Mouse (Mus musculus) liver, embryonic 15.5 days (tissue): Measurements from ENCODE around the gene Stmn3. TPM values are rescaled to one million over a fixed set of nuclear protein-coding genes. Genes with fewer than 3 reads are reported as not detected.
A peak's percentile ranks its signal among the peaks of the same experiment; 100 is the strongest.

ENCODE experiments used
- ATAC-seq: fragments of 200-750 bp; cut with Nextera tagmentation; 2 replicates; pipeline ENCODE4 v1.8.0; 2017; ENCODE audit warnings: moderate number of reproducible peaks, mild to moderate bottlenecking, moderate library complexity; ENCODE audit not compliant: insufficient read depth
- H3K27ac ChIP-seq: fragments of 300-500 bp; sonication (generic); replicated peaks from 2 replicates; pipeline ENCODE4 v1.5.1; 2015; ENCODE audit warnings: mild to moderate bottlenecking, inconsistent platforms
- H3K27me3 ChIP-seq: fragments of 300-500 bp; sonication (generic); 2 replicates; pipeline ENCODE4 v1.6.1; 2015; ENCODE audit warnings: mild to moderate bottlenecking, inconsistent platforms
- H3K36me3 ChIP-seq: fragments of 300-500 bp; sonication (generic); replicated peaks from 2 replicates; pipeline ENCODE4 v1.6.1; 2015; ENCODE audit warnings: moderate library complexity, mild to moderate bottlenecking, inconsistent platforms
- H3K4me1 ChIP-seq: fragments of 300-500 bp; sonication (generic); replicated peaks from 2 replicates; pipeline ENCODE4 v1.6.1; 2015; ENCODE audit warnings: inconsistent platforms
- H3K4me2 ChIP-seq: fragments of 300-500 bp; sonication (generic); 2 replicates; pipeline ENCODE4 v1.6.1; 2015; ENCODE audit warnings: moderate library complexity, mild to moderate bottlenecking, inconsistent platforms
- H3K4me3 ChIP-seq: fragments of 300-500 bp; sonication (generic); replicated peaks from 2 replicates; pipeline ENCODE4 v1.5.1; 2015; ENCODE audit warnings: mild to moderate bottlenecking, inconsistent platforms
- H3K9ac ChIP-seq: fragments of 300-500 bp; sonication (generic); 2 replicates; pipeline ENCODE4 v1.6.1; 2015; ENCODE audit warnings: moderate library complexity, mild to moderate bottlenecking, inconsistent platforms
- H3K9me3 ChIP-seq: fragments of 300-500 bp; sonication (generic); replicated peaks from 2 replicates; pipeline ENCODE4 v1.6.1; 2016; ENCODE audit warnings: inconsistent platforms
- WGBS: fragments of 180-500 bp; shearing (Covaris S2); methylation state at CpG from one replicate; pipeline ENCODE4 v1.1.7; 2015; ENCODE audit warnings: mixed read lengths; ENCODE audit not compliant: insufficient replicate concordance; 5-methylcytosine and 5-hydroxymethylcytosine counted together
- polyA plus RNA-seq: library from polyadenylated mRNA; unstranded; fragments of >200 nt; fragmentation: Nextera tagmentation; extraction: Ambion mirVana; gene quantifications from 2 replicates; pipeline ENCODE4 v1.2.1, GENCODE M21; 2015

Gene Stmn3
- polyA plus RNA-seq = 0.30 and 0.39 TPM in 2 replicates

DNA sequence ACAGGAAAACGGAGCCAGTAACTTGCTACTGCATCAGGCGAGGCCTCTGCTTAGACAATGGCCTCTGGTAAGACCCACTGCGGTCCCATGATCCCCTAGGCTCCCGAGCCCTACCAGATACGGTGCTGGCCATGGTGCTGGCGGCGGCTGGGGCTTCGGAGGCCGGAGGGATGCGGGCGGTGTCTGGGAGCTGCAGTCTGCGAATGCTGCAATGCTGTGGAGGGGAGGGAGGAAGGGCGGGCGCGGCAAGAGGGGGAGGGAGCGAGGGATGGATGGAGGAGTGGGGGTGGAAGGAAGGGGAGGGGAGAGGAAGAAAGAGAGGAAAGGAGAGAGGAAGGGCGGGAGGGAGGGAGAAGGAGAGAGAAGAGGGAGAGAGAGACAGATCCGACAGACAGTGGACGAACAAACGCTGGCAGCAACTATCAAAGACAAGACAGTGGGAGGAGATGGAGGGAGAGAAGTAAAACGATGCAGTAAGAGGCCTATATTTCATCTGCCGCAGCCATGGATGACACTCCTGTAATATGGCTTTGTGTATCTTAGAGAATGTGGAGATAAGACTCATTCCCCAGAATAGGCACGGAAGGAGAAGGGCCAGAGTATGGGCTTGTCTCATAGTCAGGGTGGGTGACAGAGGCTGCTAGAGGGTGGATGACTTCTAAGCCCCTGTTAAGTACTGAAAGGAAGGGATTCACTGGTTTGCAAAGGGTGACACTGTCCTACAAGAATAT, at the start of gene Stmn3:
TSS of gene Stmn3 (minus strand) at position 421 of the 731 bp plus-strand sequence.
- no peaks in the 10 kb centered on the region for H3K9me3 ChIP-seq
- H3K36me3 ChIP-seq = no peaks in the 10 kb centered on the region
- no peak within 1 kb of the TSS for H3K27ac ChIP-seq
- ATAC-seq = no peak
- 5% methylated on average over 23 of the region's 23 CpGs for WGBS
- H3K9ac ChIP-seq = no peak within 1 kb of the TSS
- H3K27me3 ChIP-seq = peaks cover 86% of the 10 kb centered on the region
- no peak within 1 kb of the TSS; the same call in none of the 2 replicates for H3K4me2 ChIP-seq
- peaks cover 9% of the 10 kb centered on the region for H3K4me1 ChIP-seq
- H3K4me3 ChIP-seq = 0 out of 2 replicates have a peak within 1 kb of the TSS, but pooled peaks have one; percentile 4

DNA sequence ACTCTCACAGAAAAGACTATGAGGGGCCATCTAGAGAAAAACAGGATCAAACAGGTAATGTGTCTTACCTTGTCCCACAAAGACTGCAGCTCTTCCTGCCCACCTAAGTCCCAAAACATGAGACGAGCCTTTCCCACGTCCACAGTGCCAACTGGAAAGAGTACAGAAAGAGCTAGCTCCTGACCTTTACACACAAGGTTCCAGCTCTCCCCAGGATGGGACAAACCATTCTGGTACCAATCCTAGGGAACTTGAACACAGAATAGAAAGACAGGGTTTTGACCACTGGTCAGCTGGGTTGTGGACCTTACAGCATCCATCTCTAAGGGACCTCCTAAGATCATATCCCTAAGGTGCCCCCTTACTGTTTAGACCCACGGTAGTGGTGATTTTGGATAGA, 49.6 kb upstream of the Stmn3 start:
- H3K4me1 ChIP-seq = peaks cover 48% of the 10 kb centered on the region

DNA sequence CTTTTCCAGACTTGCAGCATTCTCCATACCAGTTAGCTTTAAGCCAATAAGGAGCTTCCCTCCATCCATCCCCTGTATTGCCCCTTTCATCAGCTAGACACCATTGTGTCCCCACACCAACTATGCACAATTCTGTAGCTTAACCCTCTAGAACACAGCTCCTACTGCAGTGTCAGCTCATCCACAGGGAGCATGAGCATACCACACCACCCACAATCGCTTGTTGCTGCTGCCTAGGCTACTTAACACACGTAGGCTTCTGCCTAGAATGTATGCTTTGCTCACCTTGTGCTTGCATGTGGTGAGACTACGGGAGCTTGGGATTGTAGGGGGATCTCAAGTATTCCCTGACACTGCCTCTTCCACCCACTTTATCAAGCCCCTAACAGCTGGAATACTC, 42.5 kb upstream of the Stmn3 start:
- no peaks in the 10 kb centered on the region for H3K27me3 ChIP-seq
- no peak overlapping the region for H3K9ac ChIP-seq
- no peak overlapping the region for H3K27ac ChIP-seq
- H3K36me3 ChIP-seq = peaks cover 97% of the 10 kb centered on the region
- no peak for ATAC-seq
- no peaks in the 10 kb centered on the region for H3K4me1 ChIP-seq
- H3K4me3 ChIP-seq = no peak overlapping the region
- 75% methylated on average over 3 of the region's 3 CpGs for WGBS
- no peaks in the 10 kb centered on the region for H3K9me3 ChIP-seq
- no peak overlapping the region for H3K4me2 ChIP-seq

More for the DNA sequence above, 49.6 kb upstream of the Stmn3 start:
- no peak overlapping the region for H3K27ac ChIP-seq
- H3K9me3 ChIP-seq = no peaks in the 10 kb centered on the region
- H3K4me3 ChIP-seq = peak overlapping the region; percentile 78
- whole genome bisulfite sequencing = 67% methylated on average over 3 of the region's 3 CpGs
- H3K27me3 ChIP-seq = no peaks in the 10 kb centered on the region
- H3K4me2 ChIP-seq = peak overlapping the region; percentile 97
- peaks cover 44% of the 10 kb centered on the region for H3K36me3 ChIP-seq
- ATAC-seq = no peak
- H3K9ac ChIP-seq = peak overlapping the region; percentile 90; the same call in 1 of the 2 replicates

DNA sequence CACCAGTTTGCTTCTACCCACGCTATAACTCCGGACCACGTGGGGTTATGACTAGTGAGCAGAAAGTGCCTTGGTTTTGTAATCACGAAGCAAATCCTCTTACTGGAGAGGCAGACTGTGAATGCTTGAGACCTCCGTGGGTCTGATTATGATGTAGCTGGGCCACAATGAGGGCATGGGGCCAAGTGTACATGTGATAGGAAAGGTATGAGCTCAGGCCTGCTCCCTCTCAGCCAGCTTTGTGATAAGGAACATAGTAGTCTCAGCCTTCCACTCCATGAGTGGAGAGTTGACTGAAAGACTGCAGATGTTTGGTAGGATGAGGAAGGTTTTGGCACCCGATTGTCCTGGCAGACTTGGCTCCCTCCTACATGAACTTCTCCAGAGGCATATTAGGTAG, 28.5 kb upstream of the Stmn3 start:
- H3K4me1 ChIP-seq = no peaks in the 10 kb centered on the region
- H3K4me3 ChIP-seq = no peak overlapping the region
- H3K27me3 ChIP-seq = no peaks in the 10 kb centered on the region
- H3K9me3 ChIP-seq = no peaks in the 10 kb centered on the region
- no peak overlapping the region for H3K4me2 ChIP-seq
- H3K9ac ChIP-seq = no peak overlapping the region
- 77% methylated on average over 6 of the region's 6 CpGs for WGBS
- ATAC-seq = no peak
- H3K36me3 ChIP-seq = peaks cover 83% of the 10 kb centered on the region
- H3K27ac ChIP-seq = no peak overlapping the region

DNA sequence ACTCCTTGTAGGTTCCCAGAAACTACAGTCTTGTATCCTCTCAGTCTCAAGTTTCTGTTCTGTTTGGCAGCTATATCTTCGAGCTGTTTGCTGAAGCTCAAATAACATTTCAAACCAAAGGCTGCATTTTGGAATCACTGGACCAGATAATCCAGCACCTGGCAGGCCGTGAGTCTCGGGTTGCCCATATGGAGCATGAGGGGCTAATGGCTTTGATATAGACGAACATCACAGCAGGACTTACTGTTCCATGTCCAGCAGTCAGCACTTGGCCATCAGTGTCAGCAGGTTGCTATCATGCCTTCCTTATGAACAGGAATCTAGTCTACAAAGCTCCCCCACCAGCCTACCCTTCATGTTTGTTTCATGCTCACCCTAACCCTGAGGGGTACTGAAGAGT, 26.1 kb upstream of the Stmn3 start:
- no peaks in the 10 kb centered on the region for H3K9me3 ChIP-seq
- H3K4me3 ChIP-seq = no peak overlapping the region
- no peak overlapping the region for H3K27ac ChIP-seq
- no peak for ATAC-seq
- H3K4me1 ChIP-seq = no peaks in the 10 kb centered on the region
- peaks cover 83% of the 10 kb centered on the region for H3K36me3 ChIP-seq
- H3K9ac ChIP-seq = no peak overlapping the region
- H3K27me3 ChIP-seq = no peaks in the 10 kb centered on the region
- WGBS = 81% methylated on average over 4 of the region's 4 CpGs
- no peak overlapping the region for H3K4me2 ChIP-seq

DNA sequence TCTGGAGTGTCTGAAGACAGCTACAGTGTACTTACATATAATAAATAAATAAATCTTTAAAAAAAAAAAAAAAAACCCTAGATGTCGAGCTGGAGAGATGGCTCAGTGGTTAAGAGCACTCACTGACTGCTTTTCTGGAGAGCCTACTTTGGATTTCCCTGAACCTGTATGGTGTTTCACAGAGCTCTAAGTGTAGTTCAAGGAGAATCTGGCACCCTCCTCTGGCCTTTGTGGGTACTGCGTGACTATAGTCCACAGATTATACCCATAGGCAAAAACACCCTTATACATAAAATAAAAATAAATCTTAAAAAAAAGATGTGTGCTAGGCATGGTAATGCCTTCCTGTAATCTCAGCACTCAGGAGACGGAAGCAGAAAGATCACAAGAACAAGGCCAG, 19.7 kb upstream of the Stmn3 start:
- H3K9ac ChIP-seq = no peak overlapping the region
- WGBS = 45% methylated on average over 3 of the region's 3 CpGs
- no peak overlapping the region for H3K4me3 ChIP-seq

DNA sequence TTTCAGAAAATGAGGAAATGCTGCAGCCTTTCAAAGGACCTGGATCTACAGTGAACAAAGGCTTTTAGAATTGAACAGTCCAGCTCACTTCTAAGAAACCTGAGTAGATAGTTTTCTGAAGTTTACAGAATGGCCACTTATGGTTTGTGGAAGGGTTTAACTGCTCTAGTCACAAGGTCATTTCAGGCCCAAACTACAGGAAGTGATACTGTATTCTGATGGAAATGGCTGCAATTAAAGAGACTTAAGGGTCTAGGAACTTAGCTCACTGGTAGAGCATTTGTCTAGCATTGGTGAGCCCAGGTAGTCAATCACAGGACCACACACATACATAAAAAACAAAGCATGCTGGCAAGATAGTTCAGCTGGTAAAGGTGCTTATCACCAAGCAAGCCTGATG, 18.2 kb upstream of the Stmn3 start:
- H3K9me3 ChIP-seq = no peaks in the 10 kb centered on the region
- H3K36me3 ChIP-seq = peaks cover 85% of the 10 kb centered on the region
- no peak for ATAC-seq
- H3K4me1 ChIP-seq = no peaks in the 10 kb centered on the region
- H3K4me3 ChIP-seq = no peak overlapping the region
- H3K4me2 ChIP-seq = no peak overlapping the region
- H3K9ac ChIP-seq = no peak overlapping the region
- no peaks in the 10 kb centered on the region for H3K27me3 ChIP-seq
- no peak overlapping the region for H3K27ac ChIP-seq

More for the DNA sequence above, 19.7 kb upstream of the Stmn3 start:
- Histone ChIP-seq H3K36me3 (peaks cover 84% of the 10 kb centered on the region), H3K27ac (no peak overlapping the region), H3K4me2 (no peak overlapping the region), H3K9me3 (no peaks in the 10 kb centered on the region), H3K27me3 (no peaks in the 10 kb centered on the region), H3K4me1 (no peaks in the 10 kb centered on the region)
- ATAC-seq = peak; percentile 58

DNA sequence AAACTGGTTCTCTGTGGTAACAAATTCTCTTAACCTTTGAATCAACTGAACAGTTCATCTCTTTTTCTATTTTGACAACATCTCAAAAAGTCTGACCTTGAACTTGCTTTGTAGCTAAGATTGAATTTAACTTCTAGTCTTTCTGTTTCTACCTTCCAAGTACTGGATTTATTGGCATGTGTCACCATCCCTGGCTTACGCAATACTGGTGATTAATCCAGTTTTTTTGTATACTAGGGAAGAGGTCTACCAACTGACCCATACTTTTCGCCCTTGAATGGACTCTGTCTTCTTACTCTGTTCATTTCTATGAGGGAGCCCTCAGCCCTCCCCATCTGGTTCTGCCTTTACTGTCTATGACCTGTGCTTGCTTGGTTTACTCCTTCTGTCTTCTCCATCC, 11.8 kb upstream of the Stmn3 start:
- Histone ChIP-seq H3K27me3 (no peaks in the 10 kb centered on the region), H3K27ac (no peak overlapping the region), H3K4me3 (no peak overlapping the region), H3K4me2 (no peak overlapping the region), H3K9me3 (no peaks in the 10 kb centered on the region), H3K36me3 (peaks cover 93% of the 10 kb centered on the region), H3K4me1 (no peaks in the 10 kb centered on the region), H3K9ac (no peak overlapping the region)
- ATAC-seq = no peak
- WGBS = 73% methylated on average over 2 of the region's 2 CpGs

DNA sequence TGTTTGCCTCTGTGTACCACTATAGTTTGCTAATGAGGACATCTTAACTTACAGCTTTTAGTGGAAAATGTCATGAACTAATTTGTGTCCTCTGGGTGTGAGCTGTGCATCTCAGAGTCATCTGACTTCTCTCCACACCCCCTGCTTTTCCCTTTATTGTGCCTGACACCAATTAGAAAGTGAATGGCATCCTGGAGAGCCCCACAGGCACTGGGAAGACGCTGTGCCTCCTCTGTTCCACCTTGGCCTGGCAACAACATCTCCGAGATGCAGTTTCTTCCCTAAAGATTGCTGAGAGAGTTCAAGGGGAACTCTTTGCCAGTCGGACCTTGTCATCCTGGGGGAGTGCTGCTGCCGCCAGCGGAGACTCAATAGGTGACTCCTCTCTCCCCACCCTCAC, 7.8 kb upstream of the Stmn3 start:
- peaks cover 20% of the 10 kb centered on the region for H3K4me1 ChIP-seq
- no peak overlapping the region for H3K4me3 ChIP-seq
- peaks cover 61% of the 10 kb centered on the region for H3K36me3 ChIP-seq
- 69% methylated on average over 5 of the region's 5 CpGs for WGBS
- H3K9ac ChIP-seq = no peak overlapping the region
- H3K27me3 ChIP-seq = peaks cover 15% of the 10 kb centered on the region
- H3K27ac ChIP-seq = no peak overlapping the region
- H3K9me3 ChIP-seq = no peaks in the 10 kb centered on the region
- no peak overlapping the region for H3K4me2 ChIP-seq
- no peak for ATAC-seq

DNA sequence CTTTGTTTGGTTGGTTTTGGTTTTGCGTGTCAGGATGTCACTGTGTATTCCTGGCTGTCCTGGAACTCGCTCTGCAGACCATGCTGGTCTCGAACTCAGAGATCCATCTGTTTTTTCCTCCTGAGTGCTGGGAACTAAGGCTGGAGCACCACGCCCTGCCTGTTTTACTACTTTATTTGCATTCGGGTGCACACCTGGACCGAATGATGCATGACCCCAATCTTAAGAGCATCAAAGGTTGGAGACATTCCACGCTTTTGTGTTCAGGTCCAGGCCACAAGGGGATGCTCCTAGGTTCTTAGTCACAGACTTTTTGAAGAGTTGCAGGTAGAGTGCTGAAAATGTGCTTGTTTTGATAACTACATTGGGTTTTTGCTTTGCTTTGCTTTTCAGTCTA, 5.8 kb upstream of the Stmn3 start:
- H3K4me1 ChIP-seq = peaks cover 20% of the 10 kb centered on the region
- H3K27ac ChIP-seq = peak overlapping the region; percentile 96
- 13% methylated on average over 7 of the region's 7 CpGs for WGBS
- peak overlapping the region; percentile 80 for H3K4me2 ChIP-seq
- H3K4me3 ChIP-seq = peak overlapping the region; percentile 80
- 0 out of 2 replicates have a peak, but pooled peaks have one; percentile 4 for ATAC-seq
- peaks cover 36% of the 10 kb centered on the region for H3K27me3 ChIP-seq
- peak overlapping the region; percentile 63 for H3K9ac ChIP-seq
- peaks cover 43% of the 10 kb centered on the region for H3K36me3 ChIP-seq
- no peaks in the 10 kb centered on the region for H3K9me3 ChIP-seq

DNA sequence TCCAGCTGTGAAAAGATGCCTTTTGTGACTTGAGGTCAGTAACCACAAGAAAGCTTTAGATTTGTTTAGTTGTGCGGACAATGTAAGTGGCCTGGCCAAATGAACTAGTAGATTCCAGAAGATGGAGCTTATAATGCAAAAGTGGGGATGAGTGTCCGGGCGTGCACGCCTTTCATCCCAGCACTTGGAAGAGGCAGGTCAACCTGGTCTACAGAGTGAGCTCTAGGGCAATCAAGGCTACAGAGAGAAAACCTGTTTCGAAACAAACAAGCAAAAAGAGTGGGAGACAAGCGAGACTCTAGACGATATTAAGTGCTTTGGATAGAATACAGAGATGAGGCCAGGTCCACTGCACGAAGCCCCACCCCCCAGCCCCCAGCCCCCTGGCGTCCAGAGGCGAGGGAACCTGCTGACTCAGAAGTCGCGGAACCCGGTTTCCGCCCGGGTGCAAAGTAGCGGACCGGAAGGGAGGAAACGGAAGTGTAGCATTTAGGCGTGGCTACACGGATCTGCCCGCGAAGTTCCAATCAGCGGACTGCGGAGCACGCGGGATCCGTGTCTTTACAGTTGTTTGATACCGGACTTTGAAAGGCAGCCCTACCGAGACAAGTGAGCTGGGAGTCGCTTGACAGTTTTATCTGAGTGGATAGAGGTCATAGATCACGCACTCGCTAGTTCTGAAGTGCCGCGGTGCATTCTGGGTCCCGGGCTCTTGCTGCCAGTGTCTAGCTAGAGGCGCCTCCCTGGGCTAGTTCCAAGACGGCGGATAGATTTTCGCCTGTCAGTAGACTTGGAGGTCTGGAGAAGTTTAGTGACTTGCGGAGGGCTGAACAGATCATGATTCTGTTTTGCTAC, 5.2 kb upstream of the Stmn3 start, which contains the start of gene Rtel1:
TSS of gene Rtel1 (plus strand) at position 492 of the 855 bp plus-strand sequence.
- Histone ChIP-seq H3K27me3 (peaks cover 42% of the 10 kb centered on the region), H3K4me1 (peaks cover 20% of the 10 kb centered on the region), H3K27ac (peak within 1 kb of the TSS; percentile 96), H3K4me3 (peak within 1 kb of the TSS; percentile 80), H3K9me3 (no peaks in the 10 kb centered on the region), H3K9ac (peak within 1 kb of the TSS; percentile 63), H3K4me2 (peak within 1 kb of the TSS; percentile 80), H3K36me3 (peaks cover 36% of the 10 kb centered on the region)
- ATAC-seq = peak; percentile 94
- 4% methylated on average over 40 of the region's 40 CpGs for WGBS
